Mouse (Mus musculus) limb, embryonic 10.5 days (tissue): ENCODE data around the gene Ankmy1. TPM values are rescaled to one million over a fixed set of nuclear protein-coding genes. Genes with fewer than 3 reads are reported as not detected.

Experiments used
- DNase-seq: peaks from one replicate; pipeline ENCODE4 v3.0.0-alpha.2; 2017; ENCODE audit warnings: low spot score
- H3K27ac ChIP-seq: fragments of 300-500 bp; sonication (generic); 2 replicates; pipeline ENCODE4 v1.5.1; 2016; ENCODE audit warnings: mild to moderate bottlenecking
- H3K27me3 ChIP-seq: fragments of 300-500 bp; sonication (generic); 2 replicates; pipeline ENCODE4 v1.6.1; 2016; ENCODE audit warnings: low read depth, mild to moderate bottlenecking; ENCODE audit not compliant: poor library complexity, severe bottlenecking
- H3K36me3 ChIP-seq: fragments of 300-500 bp; sonication (generic); 2 replicates; pipeline ENCODE4 v1.6.1; 2016; ENCODE audit warnings: mild to moderate bottlenecking, moderate library complexity
- H3K4me1 ChIP-seq: fragments of 300-500 bp; sonication (generic); 2 replicates; pipeline ENCODE4 v1.6.1; 2016
- H3K4me3 ChIP-seq: fragments of 300-500 bp; sonication (generic); 2 replicates; pipeline ENCODE4 v1.5.1; 2016; ENCODE audit warnings: mild to moderate bottlenecking, moderate library complexity
- H3K9me3 ChIP-seq: fragments of 300-500 bp; sonication (generic); replicated peaks from 2 replicates; pipeline ENCODE4 v1.6.1; 2016; ENCODE audit warnings: mild to moderate bottlenecking
- WGBS: fragments of 180-500 bp; shearing (Covaris S2); methylation state at CpG from one replicate; pipeline ENCODE4 v1.1.7; 2016; 5-methylcytosine and 5-hydroxymethylcytosine counted together
- polyA plus RNA-seq: library from polyadenylated mRNA; unstranded; fragments of >200 nt; fragmentation: Nextera tagmentation; extraction: Ambion mirVana; gene quantifications from 2 replicates; pipeline ENCODE4 v1.2.1, GENCODE M21; 2016

The Ankmy1 gene
- polyA plus RNA-seq, 1 experiment from 2014 or later: 0.36 TPM

GRCm38 (mm10) chr1:92909068-92909467 lies 6.4 kb upstream of the Ankmy1 start:
- WGBS: 67% methylated on average over 4 of the region's 4 CpGs
- no peak for DNase-seq
- H3K4me3 ChIP-seq: no peak overlapping the region
- peaks cover 52% of the 10 kb centered on the region for H3K4me1 ChIP-seq
- peaks cover 20% of the 10 kb centered on the region for H3K27me3 ChIP-seq
- peaks cover 4% of the 10 kb centered on the region for H3K36me3 ChIP-seq
- H3K9me3 ChIP-seq: no peaks in the 10 kb centered on the region
- H3K27ac ChIP-seq: no peak overlapping the region

- Histone ChIP-seq H3K4me1 (peaks cover 52% of the 10 kb centered on the region), H3K36me3 (no peaks in the 10 kb centered on the region)
- WGBS: 92% methylated on average over 3 of the region's 3 CpGs
Measured at GRCm38 (mm10) chr1:92908664-92909063, 6.0 kb upstream of the Ankmy1 start.

GRCm38 (mm10) chr1:92907632-92908360 lies 5.1 kb upstream of the Ankmy1 start:
- Histone ChIP-seq H3K4me3 (peak overlapping the region; percentile 87), H3K27ac (peak overlapping the region; percentile 91), H3K4me1 (peaks cover 57% of the 10 kb centered on the region), H3K9me3 (no peaks in the 10 kb centered on the region), H3K27me3 (peaks cover 20% of the 10 kb centered on the region), H3K36me3 (no peaks in the 10 kb centered on the region)
- no peak for DNase-seq
- 50% methylated on average over 20 of the region's 20 CpGs for WGBS

More at GRCm38 (mm10) chr1:92908664-92909063, 6.0 kb upstream of the Ankmy1 start:
- Histone ChIP-seq H3K9me3 (no peaks in the 10 kb centered on the region), H3K27me3 (peaks cover 20% of the 10 kb centered on the region), H3K4me3 (no peak overlapping the region), H3K27ac (no peak overlapping the region)
- no peak for DNase-seq

GRCm38 (mm10) chr1:92906779-92907631 lies 4.3 kb upstream of the Ankmy1 start, which contains the start of gene Dusp28:
Gene Dusp28, plus strand, starts transcription at chr1:92906981.
- H3K27ac ChIP-seq: peak within 1 kb of the TSS; percentile 91
- H3K27me3 ChIP-seq: peaks cover 21% of the 10 kb centered on the region
- H3K9me3 ChIP-seq: no peaks in the 10 kb centered on the region
- H3K36me3 ChIP-seq: no peaks in the 10 kb centered on the region
- peak; percentile 93 for DNase-seq
- H3K4me3 ChIP-seq: peak within 1 kb of the TSS; percentile 87
- WGBS: under 1% methylated on average over 81 of the region's 81 CpGs
- peaks cover 55% of the 10 kb centered on the region for H3K4me1 ChIP-seq

GRCm38 (mm10) chr1:92905703-92906310 lies 3.1 kb upstream of the Ankmy1 start:
- Histone ChIP-seq H3K4me1 (peaks cover 44% of the 10 kb centered on the region), H3K27me3 (peaks cover 31% of the 10 kb centered on the region), H3K27ac (no peak overlapping the region), H3K9me3 (no peaks in the 10 kb centered on the region), H3K36me3 (no peaks in the 10 kb centered on the region), H3K4me3 (no peak overlapping the region)
- 89% methylated on average over 2 of the region's 2 CpGs for WGBS
- no peak for DNase-seq

- H3K27me3 ChIP-seq: peaks cover 28% of the 10 kb centered on the region
- no peaks in the 10 kb centered on the region for H3K9me3 ChIP-seq
- no peak for DNase-seq
- H3K4me3 ChIP-seq: no peak overlapping the region
- no peaks in the 10 kb centered on the region for H3K36me3 ChIP-seq
- WGBS: 83% methylated on average over 4 of the region's 4 CpGs
- H3K4me1 ChIP-seq: peaks cover 32% of the 10 kb centered on the region
- H3K27ac ChIP-seq: no peak overlapping the region
Measured at GRCm38 (mm10) chr1:92903627-92904026, 921 bp upstream of the Ankmy1 start.

GRCm38 (mm10) chr1:92895089-92895488 lies 7.6 kb downstream of the Ankmy1 start:
- 13% methylated on average over 3 of the region's 3 CpGs for WGBS
- H3K27ac ChIP-seq: no peak overlapping the region

GRCm38 (mm10) chr1:92893896-92894295 lies 8.8 kb downstream of the Ankmy1 start:
- WGBS: 76% methylated on average over 3 of the region's 3 CpGs
- Histone ChIP-seq H3K27ac (no peak overlapping the region), H3K36me3 (no peaks in the 10 kb centered on the region), H3K4me1 (no peaks in the 10 kb centered on the region), H3K9me3 (no peaks in the 10 kb centered on the region), H3K4me3 (no peak overlapping the region), H3K27me3 (0 out of 2 replicates have a peak, but pooled peaks cover 4% of the 10 kb centered on the region)
- DNase-seq: no peak

More at GRCm38 (mm10) chr1:92895089-92895488, 7.6 kb downstream of the Ankmy1 start:
- Histone ChIP-seq H3K4me3 (no peak overlapping the region), H3K27me3 (peaks cover 11% of the 10 kb centered on the region), H3K36me3 (no peaks in the 10 kb centered on the region), H3K4me1 (no peaks in the 10 kb centered on the region), H3K9me3 (no peaks in the 10 kb centered on the region)
- DNase-seq: peak; percentile 85

GRCm38 (mm10) chr1:92892791-92893190 lies 9.9 kb downstream of the Ankmy1 start:
- Histone ChIP-seq H3K4me1 (no peaks in the 10 kb centered on the region), H3K27me3 (no peaks in the 10 kb centered on the region), H3K27ac (no peak overlapping the region), H3K9me3 (no peaks in the 10 kb centered on the region), H3K36me3 (no peaks in the 10 kb centered on the region), H3K4me3 (no peak overlapping the region)
- DNase-seq: no peak
- WGBS: 76% methylated on average over 3 of the region's 3 CpGs

- no peak for DNase-seq
- WGBS: 77% methylated on average over 7 of the region's 7 CpGs
- Histone ChIP-seq H3K27me3 (no peaks in the 10 kb centered on the region), H3K9me3 (no peaks in the 10 kb centered on the region), H3K36me3 (no peaks in the 10 kb centered on the region), H3K27ac (no peak overlapping the region), H3K4me3 (no peak overlapping the region), H3K4me1 (no peaks in the 10 kb centered on the region)
Measured at GRCm38 (mm10) chr1:92888901-92889655, 13.6 kb downstream of the Ankmy1 start.

GRCm38 (mm10) chr1:92881982-92882381 lies 20.7 kb downstream of the Ankmy1 start:
- Histone ChIP-seq H3K4me1 (peaks cover 3% of the 10 kb centered on the region; the same call in 1 of the 2 replicates), H3K36me3 (no peaks in the 10 kb centered on the region), H3K27ac (no peak overlapping the region), H3K4me3 (no peak overlapping the region), H3K27me3 (peaks cover 12% of the 10 kb centered on the region; the same call in 1 of the 2 replicates), H3K9me3 (no peaks in the 10 kb centered on the region)
- DNase-seq: no peak
- WGBS: 89% methylated on average over 6 of the region's 6 CpGs

GRCm38 (mm10) chr1:92880101-92880500 lies 22.6 kb downstream of the Ankmy1 start:
- 82% methylated on average over 5 of the region's 5 CpGs for WGBS

More at GRCm38 (mm10) chr1:92880101-92880500, 22.6 kb downstream of the Ankmy1 start:
- DNase-seq: no peak
- Histone ChIP-seq H3K4me1 (peaks cover 3% of the 10 kb centered on the region; the same call in 1 of the 2 replicates), H3K9me3 (no peaks in the 10 kb centered on the region), H3K27me3 (peaks cover 12% of the 10 kb centered on the region; the same call in 1 of the 2 replicates), H3K36me3 (no peaks in the 10 kb centered on the region), H3K27ac (no peak overlapping the region), H3K4me3 (no peak overlapping the region)
